Mouse (Mus musculus): Measurements from ENCODE around the gene Aamdc. TPM values are rescaled to one million over a fixed set of nuclear protein-coding genes. Genes with fewer than 3 reads are reported as not detected.

Gene Aamdc
- 24.4 and 27.5 TPM in 2 replicates for polyA plus RNA-seq (2015; fragmentation: Nextera tagmentation; extraction: Ambion mirVana)

GRCm38 (mm10) chr7:97579067-97579975 lies at the start of gene Aamdc, which contains the start of gene Rsf1:
TSS of gene Aamdc (minus strand) at chr7:97579497.
TSS of gene Rsf1 (plus strand) at chr7:97579889.

Other genes starting within 250 kb of the Aamdc start
- 0.59 and 0.73 TPM in 2 replicates for gene Usp35, start 247.5 kb downstream of the Aamdc start, polyA plus RNA-seq (2015; fragmentation: Nextera tagmentation; extraction: Ambion mirVana)
- 0.60 and 0.61 TPM in 2 replicates for gene Kctd21, start 247.2 kb downstream of the Aamdc start, polyA plus RNA-seq (2015; fragmentation: Nextera tagmentation; extraction: Ambion mirVana)
- 25.1 and 26.3 TPM in 2 replicates for gene Alg8, start 207.9 kb downstream of the Aamdc start, polyA plus RNA-seq (2015; fragmentation: Nextera tagmentation; extraction: Ambion mirVana)
- 297 and 315 TPM in 2 replicates for gene Ndufc2, start 179.5 kb downstream of the Aamdc start, polyA plus RNA-seq (2015; fragmentation: Nextera tagmentation; extraction: Ambion mirVana)
- 1.3 and 1.6 TPM in 2 replicates for gene Thrsp, start 161.8 kb downstream of the Aamdc start, polyA plus RNA-seq (2015; fragmentation: Nextera tagmentation; extraction: Ambion mirVana)
- gene Kctd14, start 128.2 kb downstream of the Aamdc start, polyA plus RNA-seq (2015; fragmentation: Nextera tagmentation; extraction: Ambion mirVana) = 13.4 and 14.5 TPM in 2 replicates
- 19.1 and 19.4 TPM in 2 replicates for gene Ints4, start 98.5 kb downstream of the Aamdc start, polyA plus RNA-seq (2015; fragmentation: Nextera tagmentation; extraction: Ambion mirVana)
- gene Rsf1, start 392 bp upstream of the Aamdc start, polyA plus RNA-seq (2015; fragmentation: Nextera tagmentation; extraction: Ambion mirVana) = 11.3 and 11.6 TPM in 2 replicates
- gene Clns1a, start 117.1 kb upstream of the Aamdc start, polyA plus RNA-seq (2015; fragmentation: Nextera tagmentation; extraction: Ambion mirVana) = 85.1 and 85.2 TPM in 2 replicates
- gene Aqp11, start 158.8 kb upstream of the Aamdc start, polyA plus RNA-seq (2015; fragmentation: Nextera tagmentation; extraction: Ambion mirVana) = 7.5 and 8.1 TPM in 2 replicates
- 8.1 and 9.6 TPM in 2 replicates for gene Pak1, start 209.0 kb upstream of the Aamdc start, polyA plus RNA-seq (2015; fragmentation: Nextera tagmentation; extraction: Ambion mirVana)

Data from spleen, postnatal 0 days (tissue).